Mouse (Mus musculus): ENCODE measurements at regions not wholly inside any gene's neighbourhood (a gene's known extent, or its start where the extent isn't known, plus 50 kb on each side); places are given as distances from the start of the nearest gene placed in this dataset.

DNA sequence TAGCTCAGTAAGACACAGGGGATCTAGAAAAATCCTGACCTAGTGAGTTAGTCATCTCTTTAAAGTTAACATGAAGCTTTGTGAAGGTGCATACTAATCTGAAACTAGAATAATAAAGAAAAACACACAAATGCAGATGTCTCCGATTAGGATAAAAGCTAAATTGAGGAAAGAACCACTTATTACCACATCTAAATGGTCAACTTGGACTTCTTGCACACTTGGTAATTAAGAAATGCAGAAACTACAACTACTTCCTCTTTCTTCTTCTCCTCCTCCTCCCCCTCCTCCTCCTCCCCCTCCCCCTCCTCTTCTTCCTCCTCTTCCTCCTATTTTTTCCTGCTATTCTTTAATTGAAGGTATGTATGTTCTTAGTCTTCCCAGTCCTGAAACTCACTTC lies 116.3 kb downstream of the Dkk1 start:
- DNase-seq (ENCODE audit: low spot score): no peak

DNA sequence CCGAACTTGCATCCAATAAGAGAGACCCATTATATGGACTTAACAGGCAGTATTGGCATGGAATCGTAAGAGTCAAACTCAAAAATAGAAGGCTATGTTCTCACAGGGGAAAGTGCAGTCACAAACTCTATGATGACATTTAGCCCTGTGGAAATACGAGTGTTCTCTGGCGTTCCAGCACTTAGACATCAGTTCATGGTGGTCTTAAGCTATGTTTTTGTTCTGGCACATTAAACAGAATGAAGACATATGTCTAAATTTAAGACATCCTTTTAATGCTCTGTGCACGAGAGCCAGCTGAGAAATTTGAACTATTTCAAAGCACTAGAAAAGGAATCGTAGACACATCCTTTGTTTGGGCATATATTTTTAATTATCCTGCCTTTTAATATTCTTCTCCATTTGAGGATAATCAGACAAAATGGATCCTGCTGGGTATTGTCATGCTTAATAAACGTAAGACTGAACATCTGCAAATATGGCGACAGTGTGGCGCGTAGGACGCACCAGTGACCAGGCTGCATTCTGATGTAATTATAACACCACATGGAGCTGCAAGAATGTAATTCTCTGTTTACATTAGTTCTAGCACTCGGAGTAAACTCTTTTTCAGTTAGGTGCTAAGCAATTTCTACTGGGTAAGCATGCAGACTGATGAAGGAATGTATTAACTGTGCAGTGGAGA lies 114.3 kb downstream of the Dkk1 start:
- no peak for DNase-seq (ENCODE audit: low spot score)

DNA sequence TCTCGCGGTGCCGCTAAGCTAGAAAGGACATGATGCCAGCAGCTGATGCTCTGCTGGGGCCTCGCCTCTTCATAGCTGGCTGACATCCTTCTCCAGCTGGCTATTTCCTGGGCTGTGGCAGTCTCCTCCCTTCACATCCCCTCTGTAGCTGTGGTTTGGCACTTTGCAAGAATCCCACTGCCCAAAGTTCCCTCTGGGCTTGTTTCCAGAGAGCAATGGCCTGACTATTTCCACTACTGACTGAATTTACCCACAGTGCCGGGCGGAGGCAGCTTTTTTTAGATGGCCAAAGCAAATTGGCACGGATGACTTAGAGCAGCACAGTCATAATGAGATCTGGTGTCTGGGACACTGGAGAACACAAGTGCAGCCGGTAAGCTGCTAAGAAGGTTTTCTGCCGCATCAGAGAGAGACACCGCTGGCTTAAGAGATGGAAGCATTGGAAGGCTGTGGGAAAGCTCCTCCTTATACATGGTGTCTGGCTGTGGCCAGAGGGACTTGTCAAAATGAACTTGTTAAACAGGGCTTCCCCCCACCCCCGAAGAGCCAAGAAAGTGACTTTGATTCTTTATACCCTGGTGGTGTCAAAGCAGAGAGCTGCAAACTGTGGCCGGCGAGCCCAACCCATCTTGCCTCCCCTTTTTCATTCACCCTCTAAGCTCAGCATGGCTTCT lies 98.5 kb downstream of the Dkk1 start:
- DNase-seq (ENCODE audit: low spot score): no peak

DNA sequence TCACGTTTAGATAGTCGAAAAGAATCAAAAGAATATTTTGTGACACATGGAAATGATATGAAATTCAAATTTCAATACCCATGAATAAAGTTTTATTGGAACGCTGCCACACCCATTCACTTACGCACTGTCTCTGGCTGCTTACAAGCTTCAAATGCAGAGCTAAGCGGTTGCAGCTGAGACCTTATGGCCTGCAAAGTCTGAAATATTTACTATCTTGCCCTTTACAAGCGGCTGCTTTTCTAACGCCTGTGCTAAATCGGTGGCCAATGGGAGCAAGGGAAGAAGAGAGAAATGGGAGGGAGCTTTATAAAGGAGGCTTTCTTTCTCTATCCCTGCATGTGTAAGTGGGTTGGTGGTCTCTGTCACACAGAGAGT lies 97.9 kb downstream of the Dkk1 start:
- no peak for DNase-seq (ENCODE audit: low spot score)

DNA sequence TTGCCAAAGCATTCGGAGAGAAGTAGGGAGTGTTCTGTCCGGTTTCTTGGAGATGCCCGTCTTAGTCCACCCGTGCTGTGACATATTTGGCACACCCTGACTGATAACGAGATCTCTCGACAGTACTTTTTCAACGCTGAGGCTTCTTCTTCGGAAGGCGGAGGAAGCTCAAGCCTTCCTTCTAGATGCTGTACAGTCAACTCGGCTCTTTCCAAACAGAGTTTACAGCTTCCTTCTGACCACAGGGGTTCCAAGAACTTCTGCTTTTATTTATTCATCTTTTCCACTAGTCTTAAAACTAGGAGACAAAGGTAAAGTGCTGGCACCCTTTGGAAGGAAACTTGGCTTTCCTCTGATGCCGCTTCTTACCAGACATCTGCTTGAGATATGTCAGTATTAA lies 96.8 kb downstream of the Dkk1 start:
- no peak for DNase-seq (ENCODE audit: low spot score)

DNA sequence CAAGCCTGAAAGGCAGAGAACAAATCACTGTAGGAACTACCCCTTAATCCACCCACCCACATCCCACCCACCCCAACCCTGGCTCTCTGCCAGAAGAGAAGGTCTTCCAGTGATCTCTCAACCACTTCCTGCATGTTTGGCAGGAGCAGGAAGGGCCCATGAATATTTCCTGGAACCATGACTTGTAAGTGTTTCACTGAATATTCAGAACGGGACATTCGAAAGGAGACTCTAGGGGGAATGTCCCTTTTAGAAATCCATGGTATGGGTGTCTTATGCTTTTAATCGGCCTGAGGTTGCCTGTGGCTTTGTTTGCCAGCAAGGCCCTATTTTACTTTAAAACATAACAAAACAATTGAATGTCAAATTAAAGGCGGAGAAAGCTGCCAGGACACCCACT lies 66.0 kb downstream of the Dkk1 start:
- no peak for DNase-seq (ENCODE audit: low spot score)

DNA sequence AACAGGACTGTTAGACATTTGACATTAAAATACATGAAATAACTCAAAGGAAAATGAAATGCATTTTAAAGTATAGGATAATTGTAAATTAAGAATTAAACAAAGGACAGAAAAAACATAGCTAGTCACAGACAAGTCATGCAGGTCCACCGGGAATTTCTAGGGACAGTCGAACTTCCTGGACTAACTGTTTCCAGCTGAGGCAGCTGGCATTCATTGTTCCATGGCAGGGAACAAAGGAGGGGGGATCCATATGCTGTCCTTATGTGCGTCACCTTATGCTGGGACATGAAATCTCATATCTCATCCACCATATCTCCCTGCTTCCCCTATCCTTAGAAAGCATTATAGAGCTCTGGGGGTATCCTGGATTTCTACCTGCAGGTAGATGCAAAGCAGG lies 59.7 kb downstream of the Dkk1 start:
- DNase-seq (ENCODE audit: low spot score): no peak

DNA sequence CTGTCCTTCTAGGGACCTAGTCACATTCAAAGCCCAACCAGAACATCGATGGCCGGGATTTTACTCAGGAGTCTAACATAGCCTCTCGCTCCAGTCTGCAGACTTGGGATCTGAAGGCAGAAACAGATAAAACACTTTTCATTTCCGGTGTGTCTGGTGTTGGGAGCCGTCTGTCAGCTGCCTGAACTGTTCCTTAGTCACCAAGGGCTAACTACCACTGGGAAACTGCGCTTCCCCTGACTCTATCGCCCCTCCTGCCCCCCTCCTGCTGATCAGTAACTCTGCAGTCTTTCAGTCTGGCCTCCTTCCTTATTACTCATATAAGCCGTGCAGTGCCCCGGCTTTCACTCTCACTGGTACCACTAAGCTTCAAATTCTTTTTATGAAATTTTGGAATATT lies 58.5 kb downstream of the Dkk1 start:
- DNase-seq (ENCODE audit: low spot score): no peak
